Mouse (Mus musculus) left cerebral cortex, postnatal 25 days (tissue): ENCODE results near the gene Rps23. TPM values are rescaled to one million over a fixed set of nuclear protein-coding genes. Genes with fewer than 3 reads are reported as not detected.
A peak's percentile ranks its signal among the peaks of the same experiment; 100 is the strongest.
"Not testable (repeated sequence)": the region's sequence is repeated elsewhere in the genome, so short reads cannot be mapped to it uniquely, and the experiment has no call there.

Source experiments
- DNase-seq, 2 experiments: peaks; one replicate each; pipeline ENCODE4 v3.0.0; 2022; ENCODE audit warnings: low spot score in 2 of 2, mixed read lengths in 1 of 2
- intact Hi-C: fragments of 180-260 bp; cut with DNase I; formaldehyde crosslinking; loops from one replicate; pipeline ENCODE4 v1.15.1; 2025
- total RNA-seq, 2 experiments: library from RNA; stranded (reverse); gene quantifications; 2 replicates each; pipeline ENCODE4 v1.2.3; 2021

Rps23 gene
- total RNA-seq, 2 experiments from 2014 or later, result 181 to 217 TPM

DNA sequence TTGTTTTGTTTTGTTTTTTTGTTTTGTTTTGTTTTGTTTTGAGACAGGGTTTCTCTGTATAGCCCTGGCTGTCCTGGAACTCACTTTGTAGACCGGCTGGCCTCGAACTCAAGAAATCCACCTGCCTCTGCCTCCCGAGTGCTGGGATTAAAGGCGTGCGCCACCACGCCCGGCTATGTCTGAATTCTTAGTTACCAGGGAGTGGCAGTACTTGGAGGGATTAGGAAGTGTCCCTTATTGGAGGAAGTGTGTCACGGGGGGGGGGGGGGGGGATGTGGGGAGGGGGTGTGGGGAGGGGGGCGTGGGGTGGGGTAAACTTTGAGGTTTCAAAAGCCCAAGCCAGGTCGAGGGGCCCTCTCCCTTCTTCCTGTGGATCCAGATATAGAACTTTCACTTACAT is 5.5 kb downstream of the Rps23 start:
- intact Hi-C loops, DNase-seq: not testable (repeated sequence)

DNA sequence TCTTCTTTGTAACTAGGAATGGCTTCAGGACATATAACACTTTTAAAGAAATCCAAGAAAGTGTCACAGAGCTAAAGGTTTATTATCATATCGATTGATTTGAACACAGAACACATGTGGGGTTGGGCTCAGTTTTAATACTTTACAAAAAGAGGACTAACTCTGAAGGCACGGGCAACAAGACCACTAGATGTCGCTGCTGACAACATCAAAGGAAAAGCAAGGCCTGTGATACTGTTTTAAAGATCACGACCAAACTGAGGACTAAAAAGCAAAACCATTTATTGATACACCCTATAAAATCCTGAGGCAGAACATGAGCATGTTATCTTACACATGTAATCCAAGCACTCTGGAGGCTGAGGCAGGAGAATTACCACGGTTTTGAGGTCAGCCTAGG is 7.1 kb downstream of the Rps23 start:
- DNase-seq, result peak; percentile 79 to 89
- intact Hi-C loops, result loop anchor here (10.0 kb wide), 2 partner anchors 715 to 865 kb away; no protein-coding TSS in a partner anchor

DNA sequence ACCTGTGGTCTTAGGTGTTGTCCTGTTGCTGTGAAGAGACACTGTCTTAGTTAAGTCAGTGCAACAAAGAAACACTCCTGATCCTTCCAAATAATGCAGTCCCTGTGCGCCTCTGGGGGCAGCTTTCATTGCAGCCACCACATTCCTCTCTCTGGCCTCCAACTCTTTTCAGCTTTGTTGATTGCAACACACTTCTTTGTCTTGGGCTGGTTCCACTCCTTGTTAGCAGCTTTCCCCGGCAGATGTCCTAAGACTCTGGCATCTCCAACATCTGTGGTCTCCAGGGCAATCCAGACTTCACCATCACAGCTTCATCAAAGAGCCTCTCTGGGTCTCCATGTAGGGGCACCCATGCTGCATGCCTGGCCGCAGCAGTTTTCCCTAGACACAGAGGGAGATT is 10.5 kb downstream of the Rps23 start:
- no peak for DNase-seq
- intact Hi-C loops, result loop anchor here (10.0 kb wide), 2 partner anchors 712 to 862 kb away; no protein-coding TSS in a partner anchor

GRCm38 (mm10) chr13:90935852-90936251 is 13.1 kb downstream of the Rps23 start:
- intact Hi-C loops, result loop anchor here (10.0 kb wide), 2 partner anchors 709 to 859 kb away; no protein-coding TSS in a partner anchor
- no peak for DNase-seq

- intact Hi-C loops, result loop anchor here (10.0 kb wide), 2 partner anchors 706 to 856 kb away; no protein-coding TSS in a partner anchor
- DNase-seq, result no peak
Measured at GRCm38 (mm10) chr13:90939192-90939591, 16.4 kb downstream of the Rps23 start.

DNA sequence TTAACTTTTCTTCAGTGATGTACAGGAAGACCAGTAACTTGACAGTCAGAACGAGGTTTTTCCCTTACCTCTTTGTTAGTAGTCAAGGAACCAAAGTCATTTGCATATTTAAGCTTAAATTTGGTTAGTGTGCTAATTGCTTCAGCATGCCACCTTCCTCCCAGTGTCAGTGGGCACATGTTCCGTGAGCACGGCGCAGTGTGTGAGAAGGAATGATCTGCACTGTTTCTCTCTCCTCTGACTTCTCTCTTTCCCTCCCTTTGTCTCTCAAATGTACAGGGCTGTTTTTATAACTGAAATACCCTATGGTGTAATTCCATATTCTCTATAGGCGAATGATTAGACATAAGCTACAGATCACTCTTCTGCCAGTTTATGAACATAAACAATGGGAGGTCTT is 16.8 kb downstream of the Rps23 start:
- intact Hi-C loops, result loop anchor here (10.0 kb wide), 2 partner anchors 705 to 855 kb away; no protein-coding TSS in a partner anchor
- DNase-seq, result no peak

- DNase-seq, result no peak
- intact Hi-C loops, result no loop called here
Measured at GRCm38 (mm10) chr13:90958894-90959293, 36.1 kb downstream of the Rps23 start.

DNA sequence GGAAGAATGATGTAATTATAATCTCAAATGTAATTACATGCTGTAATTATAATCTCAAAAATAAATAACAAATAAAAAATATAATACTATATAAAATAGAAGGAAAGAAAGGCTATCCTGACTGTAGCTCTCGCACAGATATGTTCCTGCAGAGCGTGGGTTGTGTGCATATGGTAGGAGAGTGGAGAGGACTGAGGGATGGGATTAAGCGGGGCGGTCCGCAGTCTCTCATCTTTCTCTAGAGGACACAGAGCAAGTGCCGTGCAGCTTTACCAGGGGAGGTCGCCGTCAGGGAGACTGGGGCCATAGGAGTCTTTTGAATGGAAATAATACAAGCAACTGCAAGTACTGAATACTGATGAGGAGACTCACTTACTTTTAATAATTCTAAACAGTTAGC is 37.8 kb downstream of the Rps23 start:
- intact Hi-C loops, result loop anchor here (10.0 kb wide), 1 partner anchor 734 kb away; no protein-coding TSS in a partner anchor
- no peak for DNase-seq

DNA sequence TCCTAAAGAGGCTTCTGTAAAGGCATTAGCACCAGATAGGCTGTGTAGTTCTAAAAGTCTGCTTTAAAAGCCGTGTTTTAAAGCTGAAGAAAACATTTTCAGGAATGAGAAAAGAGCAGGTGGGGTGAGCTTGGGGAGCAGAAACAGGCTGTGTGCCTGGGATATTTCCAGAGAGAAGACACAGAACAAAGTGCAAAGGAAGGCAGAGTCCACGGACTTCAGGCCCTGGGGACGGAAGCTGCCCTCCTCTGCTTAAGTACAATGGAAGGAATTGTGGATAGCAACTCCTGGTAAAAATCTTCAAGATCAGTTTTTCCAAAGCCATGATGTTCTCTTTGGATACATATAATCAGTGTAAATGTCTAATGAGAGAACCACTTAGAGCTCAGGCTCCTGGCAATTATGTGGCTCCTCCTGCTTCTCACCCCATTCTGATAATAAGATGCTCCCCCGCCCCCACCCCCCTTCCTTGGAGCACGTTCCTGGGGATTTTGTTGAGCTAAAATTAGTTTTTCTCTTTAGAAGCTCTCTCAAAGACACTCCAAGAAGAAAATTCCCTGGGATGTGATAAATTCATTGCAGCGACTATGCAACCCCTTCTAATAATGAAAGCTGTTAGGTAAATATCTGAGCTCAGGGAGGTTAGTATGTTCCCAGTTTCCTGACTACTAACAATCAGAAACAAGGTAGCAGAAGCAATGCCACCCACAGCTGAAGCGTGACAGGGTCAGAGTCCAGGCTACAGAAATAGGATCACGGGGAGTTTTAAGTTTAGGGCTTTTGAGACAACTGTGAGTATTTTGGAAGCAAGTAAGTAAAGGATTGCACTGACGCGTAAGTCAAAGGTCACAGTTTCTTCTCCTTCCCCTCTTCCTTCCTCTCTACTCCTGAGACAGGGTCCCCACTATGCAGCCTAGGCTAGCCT is 40.3 kb downstream of the Rps23 start:
- no peak for DNase-seq
- intact Hi-C loops, result loop anchor here (10.0 kb wide), 1 partner anchor 732 kb away; no protein-coding TSS in a partner anchor

DNA sequence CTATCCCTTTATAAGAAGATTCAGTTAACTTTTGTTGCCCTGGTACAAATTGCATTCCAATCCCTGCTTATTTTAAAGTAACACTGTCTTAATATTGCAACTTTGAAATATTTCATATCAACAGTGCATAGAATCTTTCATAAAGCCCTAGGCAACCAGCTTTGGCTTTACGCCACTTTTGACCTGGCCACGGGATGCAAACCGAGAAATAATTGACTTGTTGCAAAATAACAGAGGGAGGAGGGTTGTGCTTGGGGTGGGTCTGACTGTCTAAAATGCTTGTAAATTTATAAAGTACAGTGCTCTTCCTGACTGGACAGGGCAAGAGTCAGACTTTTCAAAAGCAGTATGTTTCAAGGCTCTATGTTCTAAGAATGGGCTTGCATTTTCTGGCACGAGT is 41.8 kb downstream of the Rps23 start:
- intact Hi-C loops, result loop anchor here (10.0 kb wide), 1 partner anchor 730 kb away; no protein-coding TSS in a partner anchor
- no peak for DNase-seq

DNA sequence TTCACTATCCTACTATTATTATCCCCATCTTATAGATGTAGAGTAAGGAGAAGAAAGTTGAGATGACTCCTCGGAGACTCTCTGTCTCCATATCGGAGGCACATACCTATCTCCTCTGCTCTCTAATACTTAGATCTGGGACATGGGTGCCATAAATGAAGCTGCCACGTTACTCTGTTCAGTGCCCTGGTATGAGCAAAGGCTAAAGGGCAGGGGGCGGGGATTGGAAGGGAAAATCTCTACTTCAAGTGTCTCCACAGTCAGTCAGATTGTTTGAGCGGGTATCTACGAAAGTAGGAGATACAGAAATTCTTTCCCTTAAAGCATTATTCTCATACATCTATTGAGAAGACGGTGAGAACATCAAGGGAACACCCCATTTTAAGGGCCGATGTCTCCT is 43.2 kb downstream of the Rps23 start:
- DNase-seq, result no peak
- intact Hi-C loops, result loop anchor here (5.0 to 10.0 kb wide), 4 partner anchors 401 to 729 kb away; partner anchors contain the start of gene Ssbp2

DNA sequence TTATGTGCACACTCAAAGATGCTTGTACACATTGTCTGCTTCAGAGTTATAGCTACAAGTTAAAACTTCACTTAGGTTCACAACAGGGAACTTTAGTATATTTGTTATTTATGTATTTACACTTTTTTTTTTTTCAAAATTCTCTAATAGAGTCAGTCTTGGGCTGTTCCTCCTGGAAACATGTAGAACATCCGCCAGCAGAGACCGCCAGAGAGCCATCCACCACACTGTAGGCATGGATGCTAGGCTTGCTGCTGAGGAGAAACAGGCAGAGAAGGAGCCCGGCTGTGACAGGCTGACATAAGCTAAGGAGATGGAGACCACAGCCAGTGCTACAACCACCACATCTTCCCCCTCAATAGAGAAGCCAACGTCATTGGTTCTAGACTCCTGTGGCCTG is 44.7 kb downstream of the Rps23 start:
- intact Hi-C loops, result loop anchor here (1.0 to 10.0 kb wide), 5 partner anchors 126 to 727 kb away; partner anchors contain the start of gene Ssbp2
- peak; percentile 85 to 92 for DNase-seq

GRCm38 (mm10) chr13:90968940-90969339 is 46.2 kb downstream of the Rps23 start:
- DNase-seq, result no peak
- intact Hi-C loops, result loop anchor here (5.0 to 10.0 kb wide), 4 partner anchors 398 to 726 kb away; partner anchors contain the start of gene Ssbp2

DNA sequence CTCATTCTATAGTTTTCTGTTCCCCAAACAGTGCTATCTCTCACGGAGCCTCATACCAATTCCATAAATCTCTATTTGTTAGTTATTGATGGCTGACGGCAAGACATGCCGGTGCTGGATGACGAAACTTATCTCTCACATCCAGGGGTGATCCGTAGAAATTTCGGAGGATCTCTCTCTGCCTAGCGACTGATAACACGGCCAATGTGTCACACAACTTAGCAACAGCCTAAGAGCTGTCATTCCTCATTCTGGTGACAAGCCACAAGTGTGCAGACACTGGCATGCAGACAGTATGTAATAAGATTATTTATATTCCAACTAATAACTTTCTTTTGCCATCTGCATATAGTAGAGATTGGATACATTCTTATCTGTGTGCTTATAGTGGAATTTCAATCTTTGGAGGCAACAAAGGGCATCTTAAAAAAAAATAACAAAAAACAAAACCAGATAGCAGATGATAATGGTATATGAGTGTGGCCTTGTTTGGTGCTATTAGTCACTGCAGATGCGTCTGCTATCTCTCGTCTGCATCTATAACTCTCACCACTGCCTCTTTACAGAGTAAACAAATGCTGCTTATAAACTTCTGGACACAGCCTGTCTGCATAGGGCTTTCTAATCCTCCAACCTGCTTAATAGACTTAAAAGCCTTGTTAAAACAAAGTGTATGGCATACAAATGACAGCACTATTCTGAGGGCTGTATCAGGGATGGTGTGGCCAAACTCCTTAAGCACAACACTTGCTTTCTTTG is 47.7 kb downstream of the Rps23 start:
- no peak for DNase-seq
- intact Hi-C loops, result no loop called here

DNA sequence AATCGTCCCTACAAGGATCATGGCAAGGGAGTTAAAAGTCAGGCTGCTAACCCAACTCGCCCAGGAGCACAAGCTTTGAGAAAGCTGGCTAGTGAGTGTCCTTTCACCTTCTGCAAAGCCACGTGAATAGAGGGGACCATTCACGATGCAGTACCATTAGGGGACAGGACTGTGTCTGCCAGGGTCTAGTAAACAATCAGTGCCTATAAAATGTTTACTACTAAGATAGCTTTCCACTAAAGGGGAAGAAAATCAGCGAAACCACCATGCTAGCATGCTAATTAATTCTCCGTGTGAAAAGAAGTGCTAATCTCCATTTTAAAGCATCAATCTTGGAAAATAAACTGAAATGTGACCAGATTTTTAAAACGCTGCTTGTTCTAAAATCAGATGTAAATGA is 50.7 kb downstream of the Rps23 start:
- intact Hi-C loops, result no loop called here
- DNase-seq, result no peak

Other genes with a start within 250 kb of the Rps23 start
- 10 to 100 TPM; 27.4 to 33.0 TPM for gene Atp6ap1l, start 17.6 kb upstream of the Rps23 start, total RNA-seq